Mouse (Mus musculus): ENCODE data around the gene Gcnt4. TPM values are rescaled to one million over a fixed set of nuclear protein-coding genes. Genes with fewer than 3 reads are reported as not detected.

The Gcnt4 gene
- polyA plus RNA-seq, 1 experiment from 2014 or later = 0.99 TPM

GRCm38 (mm10) chr13:96995243-96995642 is 70.8 kb downstream of the Gcnt4 start:
- H3K27me3 ChIP-seq (ENCODE audit: control insufficient read depth, insufficient read depth, low read length) = no peaks in the 10 kb centered on the region
- no peak overlapping the region for H3K4me3 ChIP-seq (ENCODE audit: low read length)
- H3K4me2 ChIP-seq (replicated peaks; ENCODE audit: low read depth, low read length) = no peak overlapping the region
- H3K9me3 ChIP-seq (ENCODE audit: control insufficient read depth, low read length) = no peaks in the 10 kb centered on the region
- 63% methylated on average over 5 of the region's 5 CpGs for WGBS
- no peak overlapping the region for H3K9ac ChIP-seq (ENCODE audit: low read depth, low read length)
- no peak for ATAC-seq (ENCODE audit: low FRiP score, low TSS enrichment)
- no peak overlapping the region for H3K27ac ChIP-seq (ENCODE audit: low read depth, low read length)
- H3K4me1 ChIP-seq (ENCODE audit: control insufficient read depth, insufficient read depth, low read length) = 0 out of 2 replicates have a peak, but pooled peaks cover 4% of the 10 kb centered on the region
- H3K36me3 ChIP-seq (ENCODE audit: control insufficient read depth, insufficient read depth, low read length) = no peaks in the 10 kb centered on the region

GRCm38 (mm10) chr13:96997080-96997479 is 72.6 kb downstream of the Gcnt4 start:
- WGBS = 75% methylated on average over 1 of the region's 1 CpGs
- ATAC-seq (ENCODE audit: low FRiP score, low TSS enrichment) = no peak

More at GRCm38 (mm10) chr13:96997080-96997479, 72.6 kb downstream of the Gcnt4 start:
- no peak overlapping the region for H3K9ac ChIP-seq (ENCODE audit: low read depth, low read length)
- no peaks in the 10 kb centered on the region for H3K36me3 ChIP-seq (ENCODE audit: control insufficient read depth, insufficient read depth, low read length)
- H3K27me3 ChIP-seq (ENCODE audit: control insufficient read depth, insufficient read depth, low read length) = no peaks in the 10 kb centered on the region
- no peak overlapping the region for H3K27ac ChIP-seq (ENCODE audit: low read depth, low read length)
- no peaks in the 10 kb centered on the region for H3K9me3 ChIP-seq (ENCODE audit: control insufficient read depth, low read length)
- no peak overlapping the region for H3K4me3 ChIP-seq (ENCODE audit: low read length)
- no peak overlapping the region for H3K4me2 ChIP-seq (replicated peaks; ENCODE audit: low read depth, low read length)
- H3K4me1 ChIP-seq (ENCODE audit: control insufficient read depth, insufficient read depth, low read length) = no peaks in the 10 kb centered on the region

Other genes starting within 250 kb of the Gcnt4 start
- gene Ankrd31, start 176.4 kb upstream of the Gcnt4 start, polyA plus RNA-seq (2014; fragmentation: Nextera tagmentation; extraction: Ambion mirVana) = not detected in 2 replicates
- gene 1700029F12Rik, start 109.7 kb downstream of the Gcnt4 start, polyA plus RNA-seq (2014; fragmentation: Nextera tagmentation; extraction: Ambion mirVana) = not detected in 2 replicates
- 2.7 and 4.7 TPM in 2 replicates for gene Fam169a, start 142.6 kb downstream of the Gcnt4 start, polyA plus RNA-seq (2014; fragmentation: Nextera tagmentation; extraction: Ambion mirVana)
- gene Gm6169, start 174.5 kb downstream of the Gcnt4 start, polyA plus RNA-seq (2014; fragmentation: Nextera tagmentation; extraction: Ambion mirVana) = 3.6 and 3.8 TPM in 2 replicates
- gene Gfm2, start 213.2 kb downstream of the Gcnt4 start, polyA plus RNA-seq (2014; fragmentation: Nextera tagmentation; extraction: Ambion mirVana) = 28.3 and 35.3 TPM in 2 replicates
- gene Nsa2, start 213.2 kb downstream of the Gcnt4 start, polyA plus RNA-seq (2014; fragmentation: Nextera tagmentation; extraction: Ambion mirVana) = 77.1 and 100 TPM in 2 replicates

Measured in kidney, embryonic 14.5 days (tissue).